Mouse (Mus musculus) lung, postnatal 4 days (tissue): ENCODE data around the gene Rab44.

Experiments
- DNase-seq, 2 experiments: peaks; one replicate each; pipeline ENCODE4 v3.0.0; 2021

The Rab44 gene

DNA sequence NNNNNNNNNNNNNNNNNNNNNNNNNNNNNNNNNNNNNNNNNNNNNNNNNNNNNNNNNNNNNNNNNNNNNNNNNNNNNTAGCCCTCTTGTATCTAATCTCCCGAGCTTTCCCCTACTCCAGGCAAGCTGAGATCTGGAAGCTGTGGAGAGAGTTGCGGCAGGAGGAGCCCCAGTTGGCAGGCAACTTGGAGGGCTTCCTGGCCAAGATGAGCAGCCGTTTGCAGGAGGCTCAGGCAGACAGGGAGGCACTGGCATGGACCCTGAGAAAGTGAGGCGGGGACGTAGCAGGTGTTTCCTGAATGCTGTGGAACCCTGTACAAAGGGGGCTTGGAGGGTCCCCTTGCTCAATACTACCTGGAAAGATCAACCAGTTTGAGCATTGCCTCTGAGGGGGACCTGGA is 21.1 kb downstream of the Rab44 start:
- DNase-seq: no peak

DNA sequence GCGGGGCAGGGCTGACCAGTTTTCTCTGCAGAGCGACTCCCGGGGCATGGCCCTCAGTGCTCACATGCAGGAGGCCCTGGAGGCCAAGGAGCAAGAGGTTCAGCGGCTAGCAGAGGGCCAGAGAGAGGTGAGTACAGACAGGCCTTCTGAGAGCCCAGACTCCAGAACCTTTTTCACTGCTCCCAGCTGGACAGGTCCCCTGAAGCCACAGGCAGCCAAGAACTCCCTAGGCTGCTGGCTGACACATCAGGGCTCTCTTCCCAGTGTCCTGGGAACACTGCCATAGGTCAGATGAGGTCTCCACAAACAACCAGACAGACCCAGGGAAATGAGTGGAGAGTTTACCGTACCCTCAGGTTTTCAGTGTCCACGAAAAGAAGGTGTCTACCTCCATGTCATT is 22.3 kb downstream of the Rab44 start:
- DNase-seq: peak; percentile 44 to 66

DNA sequence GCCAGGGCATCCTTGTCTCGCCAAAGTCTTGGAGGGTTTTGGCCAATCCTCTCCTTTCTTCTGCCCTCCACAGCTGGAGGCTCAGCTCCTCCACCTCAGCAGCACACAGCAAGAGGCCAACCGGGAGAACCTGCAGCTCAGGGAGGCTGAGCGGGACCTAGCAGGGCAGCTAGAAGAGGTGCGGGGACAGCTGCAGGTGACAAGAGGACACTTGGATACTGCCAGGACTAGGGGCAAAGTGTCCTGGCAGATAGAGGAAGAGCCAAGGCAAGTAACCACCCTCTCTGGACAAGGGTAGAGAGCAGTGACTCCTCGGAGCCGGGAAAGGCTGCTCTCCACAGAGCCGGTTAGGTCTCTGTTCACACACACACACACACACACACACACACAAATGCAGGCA is 24.0 kb downstream of the Rab44 start:
- no peak for DNase-seq

DNA sequence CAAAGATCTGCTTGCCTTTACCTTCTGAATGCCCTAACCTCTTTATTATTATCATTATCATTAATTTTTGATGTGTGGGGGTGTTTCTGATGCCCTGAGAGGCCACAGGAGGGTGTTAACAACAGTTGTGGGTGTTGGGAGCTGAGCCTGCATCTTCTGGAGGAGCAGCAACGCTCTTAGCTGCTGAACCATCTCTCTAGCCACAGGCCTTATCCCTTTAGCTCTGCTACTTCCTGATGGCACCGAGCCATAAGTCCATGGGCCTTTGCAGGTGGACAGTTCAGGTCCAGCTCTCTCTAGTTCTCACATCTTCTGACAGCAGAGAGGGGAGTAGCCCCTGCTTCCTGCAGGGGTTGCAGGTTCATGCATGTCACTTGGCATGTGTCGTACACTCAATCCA is 27.6 kb downstream of the Rab44 start:
- DNase-seq: no peak

DNA sequence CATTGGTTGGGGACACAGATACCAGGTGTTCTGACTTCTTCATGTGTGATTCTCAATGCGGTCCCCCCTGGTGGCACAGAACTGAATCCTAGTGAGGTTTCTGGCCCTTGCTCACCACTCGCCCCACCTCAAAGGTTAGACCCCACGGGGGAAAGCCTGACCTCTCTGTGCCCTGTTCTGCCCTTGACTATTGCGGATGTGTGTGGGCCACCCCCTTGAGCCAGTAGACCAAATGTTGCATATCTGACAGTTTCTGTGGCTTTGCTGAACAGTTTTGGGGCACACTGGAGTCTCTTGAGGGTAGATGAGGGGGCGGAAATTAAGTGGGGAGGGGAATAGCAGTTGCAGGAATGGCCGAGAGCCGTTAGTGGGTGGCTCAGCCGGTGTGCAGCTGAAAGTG is 29.3 kb downstream of the Rab44 start:
- DNase-seq: no peak

DNA sequence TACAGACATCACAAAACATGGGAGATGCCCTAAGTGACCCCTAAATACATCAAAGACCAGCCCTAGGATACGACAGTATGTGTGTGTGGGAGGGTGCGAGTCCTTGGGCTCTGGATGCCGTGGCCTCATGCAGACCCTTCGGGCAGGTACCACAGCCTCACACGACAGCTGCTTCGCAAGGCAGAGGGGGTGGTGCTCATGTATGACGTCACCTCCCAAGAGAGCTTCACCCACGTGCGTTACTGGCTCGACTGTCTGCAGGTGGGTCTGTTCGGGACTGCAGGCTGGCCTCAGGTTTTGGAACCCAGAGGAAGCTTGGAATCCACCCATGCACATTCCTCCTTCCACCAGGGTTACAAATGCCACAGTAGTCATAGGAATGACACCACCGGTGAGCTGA is 31.2 kb downstream of the Rab44 start:
- no peak for DNase-seq

DNA sequence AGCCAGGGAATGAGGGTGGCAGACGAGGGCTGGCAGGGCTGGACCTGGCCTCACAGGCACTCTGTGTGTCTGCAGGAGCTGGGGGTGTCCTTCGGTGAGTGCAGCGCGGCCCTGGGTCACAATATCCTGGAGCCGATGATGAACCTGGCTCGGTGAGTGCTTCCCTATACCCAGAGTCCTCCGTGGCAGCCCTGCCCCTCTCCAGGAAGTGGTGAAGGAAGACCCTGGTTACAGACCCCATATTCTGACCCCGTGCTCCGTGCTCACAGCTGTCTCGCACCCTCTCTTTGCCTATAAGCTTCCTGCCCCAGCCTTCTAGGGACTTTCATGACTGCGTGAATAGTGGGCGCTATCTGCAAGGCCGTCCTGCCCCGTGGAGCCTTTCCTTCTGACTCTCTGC is 33.3 kb downstream of the Rab44 start:
- no peak for DNase-seq

DNA sequence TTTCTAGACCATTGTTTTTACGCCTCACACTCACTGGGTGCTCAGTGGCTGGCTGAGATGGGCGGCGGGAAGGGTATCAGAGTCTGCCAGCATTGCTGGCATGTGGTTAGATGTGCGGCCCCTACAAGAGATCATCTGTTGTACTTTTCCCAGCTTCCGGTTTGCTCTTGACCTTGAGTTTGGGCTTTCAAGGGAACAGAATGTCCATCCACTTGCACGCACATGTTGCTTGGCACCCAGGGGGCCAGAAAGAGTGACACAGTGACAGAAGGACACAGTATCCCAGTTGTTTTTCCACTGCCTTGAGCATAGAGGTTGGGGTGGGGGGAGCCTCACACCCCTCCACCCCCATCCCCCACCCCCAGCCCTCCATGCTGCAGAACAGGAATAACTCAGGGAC is 33.8 kb downstream of the Rab44 start:
- DNase-seq: no peak

DNA sequence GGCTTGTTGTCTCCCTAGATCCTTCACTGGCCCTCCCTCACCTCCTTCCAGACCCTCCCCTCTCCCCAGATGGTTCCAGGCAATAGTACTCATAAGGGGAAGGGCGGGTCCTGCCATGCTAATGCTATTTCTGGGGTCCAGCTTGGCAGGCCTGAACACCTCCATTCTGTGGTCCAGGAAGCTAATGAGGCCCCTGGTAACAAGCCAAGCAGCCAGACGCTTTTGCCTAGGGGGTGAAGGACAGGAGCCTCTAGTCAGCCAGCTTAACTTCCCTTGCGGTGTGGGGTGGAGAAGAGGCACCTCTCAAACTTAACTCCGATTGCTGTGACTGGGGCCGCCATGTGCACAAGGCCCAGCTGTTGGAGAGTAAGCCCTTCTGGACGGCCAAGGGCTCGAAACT is 35.8 kb downstream of the Rab44 start:
- no peak for DNase-seq

DNA sequence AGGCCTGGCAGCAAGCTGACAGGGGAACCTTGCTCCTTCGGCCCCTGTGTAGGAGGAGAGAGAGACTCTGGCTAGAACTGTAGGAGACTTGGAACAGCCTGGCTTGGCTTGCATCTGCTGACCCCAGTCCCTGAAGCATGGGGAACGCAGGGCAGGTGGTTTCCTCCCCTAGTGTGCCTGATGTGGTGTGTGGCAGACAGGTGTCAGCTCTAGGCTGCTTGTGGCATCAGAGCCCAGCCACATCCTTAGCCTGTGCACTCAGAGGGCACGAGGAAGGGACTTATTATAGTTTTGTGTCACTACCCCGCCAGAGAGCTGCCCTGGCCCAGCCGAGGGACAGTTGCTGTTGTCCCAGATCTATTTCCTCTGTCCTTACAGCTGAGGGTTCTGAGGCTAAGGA is 38.6 kb downstream of the Rab44 start:
- DNase-seq: no peak

DNA sequence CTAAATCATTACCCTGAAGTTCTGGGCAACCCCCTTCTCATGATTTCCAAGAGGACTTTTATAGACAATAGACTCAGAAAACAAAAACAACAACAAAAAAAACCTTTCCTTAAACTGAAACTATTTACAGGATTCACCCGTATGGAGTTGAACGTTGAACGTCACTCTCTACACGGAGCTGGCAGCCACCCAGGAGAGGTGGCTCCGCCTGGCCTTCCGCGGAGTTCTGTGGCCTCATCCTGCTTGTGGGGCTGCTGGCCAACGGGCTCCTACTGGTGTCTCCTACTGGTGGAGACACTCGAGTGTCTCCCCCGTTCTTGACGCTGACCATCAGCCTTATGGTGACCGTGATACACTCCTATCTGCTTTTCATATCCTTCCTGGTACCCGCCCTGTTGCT is 40.3 kb downstream of the Rab44 start:
- no peak for DNase-seq

DNA sequence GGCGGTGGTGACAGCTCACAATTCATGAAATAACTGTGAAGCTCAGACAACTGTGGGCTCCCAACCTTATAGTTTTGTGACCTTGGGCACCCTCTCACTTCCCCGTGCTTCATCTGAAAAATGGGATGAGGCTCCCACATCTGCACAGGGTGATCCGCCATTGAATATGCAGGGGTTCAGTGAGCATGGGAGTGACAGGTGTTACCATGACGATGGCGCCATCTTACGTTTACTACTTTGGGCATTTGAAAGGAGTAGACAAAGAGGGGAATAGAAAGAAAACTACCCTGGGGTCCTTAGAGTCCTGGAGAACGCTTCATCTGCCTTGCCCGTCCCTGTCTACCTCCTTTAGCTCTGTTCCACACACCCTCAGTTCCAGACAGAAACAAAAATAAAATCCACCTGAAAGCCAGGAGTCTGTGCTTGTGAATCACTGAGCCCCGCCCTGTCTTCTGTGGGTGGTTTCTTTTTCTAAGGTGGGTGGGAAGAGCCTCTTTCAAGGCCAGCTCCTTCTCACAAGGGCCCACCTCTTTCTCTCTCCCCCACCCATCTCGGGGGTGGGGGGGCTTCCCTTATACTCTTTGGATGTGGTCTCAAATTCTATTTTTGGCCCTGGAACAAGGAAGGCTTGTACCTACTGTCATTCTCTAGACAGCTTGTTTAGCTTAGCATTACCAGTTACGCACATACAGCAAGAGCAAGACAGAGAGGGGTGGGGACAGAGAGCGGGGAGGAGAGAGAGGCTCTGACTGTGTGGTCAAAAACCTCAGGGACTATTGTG is 41.6 kb downstream of the Rab44 start:
- DNase-seq: no peak

DNA sequence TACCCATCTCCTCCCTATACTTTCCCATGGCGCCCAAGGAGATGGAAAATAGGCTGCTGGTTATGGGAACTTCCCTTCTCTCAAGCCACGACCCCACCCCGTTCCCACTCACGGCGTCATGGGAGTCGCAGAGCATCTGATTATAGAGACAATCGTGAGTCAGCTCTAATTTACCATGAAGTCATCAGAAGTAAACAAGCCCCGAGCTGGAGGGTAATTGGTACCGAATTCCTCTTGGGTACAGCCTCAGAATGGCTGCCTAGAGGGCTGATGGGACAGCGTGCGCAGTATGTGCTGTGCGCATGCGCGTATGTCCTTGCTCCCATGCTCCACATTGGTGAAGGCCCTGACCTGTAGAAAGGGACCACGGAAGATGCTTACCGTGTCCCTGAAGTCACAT is 42.5 kb downstream of the Rab44 start:
- no peak for DNase-seq

DNA sequence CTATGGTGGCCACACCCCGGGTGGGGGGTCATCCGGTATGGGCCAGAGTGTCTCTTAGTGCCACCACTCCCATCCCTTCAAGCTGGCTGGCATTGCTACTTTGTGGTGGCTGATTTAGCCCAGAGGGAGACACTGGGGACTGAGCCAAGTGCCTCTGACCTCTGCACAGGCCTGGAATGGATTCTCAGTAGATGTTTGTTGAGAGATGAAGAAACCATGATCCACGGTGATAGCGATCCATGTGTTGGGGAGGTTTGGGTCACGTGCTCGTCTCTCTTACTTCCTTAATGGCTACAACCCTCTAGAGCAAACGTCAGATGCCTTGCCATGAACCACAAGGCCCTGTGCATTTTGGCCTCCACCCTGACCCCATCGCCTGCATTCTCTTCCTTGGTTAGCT is 42.9 kb downstream of the Rab44 start:
- no peak for DNase-seq

DNA sequence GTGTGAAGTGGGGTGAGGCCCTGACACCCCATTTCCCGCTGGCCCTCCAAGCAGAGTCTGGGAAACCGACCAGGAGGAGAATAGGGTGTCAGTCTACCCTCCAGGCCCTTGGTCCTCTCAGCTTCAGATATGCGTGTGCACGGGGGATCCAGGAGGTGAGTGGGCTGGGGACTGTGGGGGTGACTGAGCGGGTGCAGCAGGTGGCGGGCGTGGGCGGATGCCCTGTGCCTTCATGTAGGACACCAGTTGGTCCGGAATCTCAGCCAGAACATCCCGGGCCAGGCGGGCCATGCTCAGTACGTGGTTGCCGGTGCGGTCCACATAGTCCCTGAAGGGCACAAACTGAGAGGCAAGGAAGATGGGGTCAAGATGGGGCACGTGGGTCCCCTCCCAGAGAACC is 45.0 kb downstream of the Rab44 start:
- no peak for DNase-seq

DNA sequence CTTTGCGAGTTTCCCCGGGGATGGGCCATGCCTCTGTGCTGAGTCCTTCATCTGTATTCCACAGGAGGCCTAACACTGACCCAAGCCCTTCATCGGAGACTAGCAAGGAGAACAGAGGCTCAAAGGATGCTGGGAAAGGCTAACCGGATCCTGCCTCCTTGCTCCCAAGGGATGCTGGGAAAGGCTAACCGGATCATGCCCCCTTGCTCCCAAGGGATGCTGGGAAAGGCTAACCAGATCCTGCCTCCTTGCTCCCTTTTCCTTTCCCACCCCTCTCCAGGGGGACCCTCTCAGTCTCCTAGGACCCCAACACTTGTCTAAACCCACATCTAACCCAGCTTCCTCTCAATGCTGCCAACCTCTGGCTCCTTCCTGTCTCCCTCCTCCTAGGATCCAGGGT is 45.4 kb downstream of the Rab44 start:
- DNase-seq: no peak

DNA sequence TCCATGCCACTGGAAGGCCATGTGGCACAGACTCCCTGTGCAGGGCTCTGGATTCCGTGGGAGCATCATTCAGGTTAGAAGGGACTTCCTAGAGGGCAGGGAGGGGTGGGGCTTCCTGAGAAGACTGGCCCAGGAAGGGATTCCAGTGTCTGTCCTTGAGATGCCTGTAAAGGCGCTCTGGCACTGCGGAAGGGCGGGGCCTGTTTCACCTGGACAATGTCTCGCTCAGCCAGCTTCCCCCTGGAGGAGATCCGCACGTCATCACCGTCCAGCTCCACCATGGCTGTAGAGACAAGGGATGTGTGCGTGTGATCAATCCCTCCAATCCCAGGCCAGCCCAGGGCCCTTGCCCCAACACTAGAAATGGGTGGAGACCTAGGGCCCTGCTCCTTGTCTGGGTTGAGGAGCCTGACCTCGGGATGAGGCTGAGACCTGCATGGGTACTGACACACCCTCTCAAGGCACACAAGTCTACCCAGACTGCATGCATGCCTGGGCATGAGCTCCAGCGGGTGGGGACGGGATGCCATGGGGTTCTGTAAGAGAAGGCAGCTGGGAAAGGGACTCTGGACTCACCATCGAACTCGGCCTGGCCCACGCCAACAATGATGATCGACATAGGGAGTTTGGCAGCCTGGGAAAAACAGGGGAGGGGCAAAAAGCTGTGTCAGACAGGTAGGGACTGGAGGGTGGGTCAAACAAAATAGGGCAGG is 46.0 kb downstream of the Rab44 start:
- DNase-seq: no peak

DNA sequence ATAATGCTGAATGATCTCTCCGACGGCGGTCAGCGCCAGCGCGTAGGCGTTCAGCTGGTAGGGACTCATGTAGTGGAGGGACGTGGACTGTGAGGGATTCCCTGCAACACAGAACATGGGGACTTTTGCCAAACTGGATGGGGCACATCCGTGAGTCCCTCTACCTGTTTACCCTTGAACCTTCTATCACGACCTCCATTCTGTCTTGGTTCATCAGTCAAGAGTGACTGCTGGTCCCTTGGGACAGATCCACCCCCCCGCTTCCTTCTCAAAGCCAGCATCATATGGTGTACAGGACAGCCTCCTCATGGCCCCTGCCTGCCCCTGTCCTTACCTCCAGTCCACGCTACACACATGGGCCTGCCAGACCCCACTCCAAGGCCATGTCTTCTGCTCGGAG is 48.4 kb downstream of the Rab44 start:
- no peak for DNase-seq

DNA sequence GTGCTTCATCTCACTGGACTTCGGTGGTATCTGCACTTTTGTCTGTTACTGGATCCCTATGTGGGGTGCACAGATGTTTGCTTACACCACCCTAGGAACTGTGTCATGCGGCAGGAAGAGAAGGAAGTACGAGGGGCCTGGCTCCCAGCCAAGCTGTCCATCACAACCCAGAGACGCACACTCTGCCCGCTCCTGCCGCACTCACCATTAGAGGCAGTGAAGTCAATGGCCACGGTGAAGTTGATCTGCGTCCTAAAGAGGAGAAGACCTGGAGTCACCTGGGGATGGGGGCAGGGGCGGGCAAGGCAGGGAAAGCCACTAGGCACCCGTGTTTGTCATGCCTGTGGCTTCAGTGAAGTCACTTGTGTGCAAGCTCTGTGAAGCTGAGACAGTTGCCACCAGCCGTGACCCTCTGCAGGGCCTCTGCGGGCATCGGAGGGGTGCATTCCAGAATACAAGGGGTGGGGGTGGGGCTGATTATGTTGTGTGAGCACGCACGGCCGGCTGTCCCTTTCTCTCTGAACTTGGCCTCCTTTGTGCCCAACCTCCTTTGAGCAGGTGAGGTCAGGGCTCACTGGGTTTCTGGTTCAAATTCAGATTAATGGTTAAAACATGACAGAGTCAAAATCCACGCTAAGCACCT is 50.6 kb downstream of the Rab44 start:
- DNase-seq: peak; percentile 79 to 82

DNA sequence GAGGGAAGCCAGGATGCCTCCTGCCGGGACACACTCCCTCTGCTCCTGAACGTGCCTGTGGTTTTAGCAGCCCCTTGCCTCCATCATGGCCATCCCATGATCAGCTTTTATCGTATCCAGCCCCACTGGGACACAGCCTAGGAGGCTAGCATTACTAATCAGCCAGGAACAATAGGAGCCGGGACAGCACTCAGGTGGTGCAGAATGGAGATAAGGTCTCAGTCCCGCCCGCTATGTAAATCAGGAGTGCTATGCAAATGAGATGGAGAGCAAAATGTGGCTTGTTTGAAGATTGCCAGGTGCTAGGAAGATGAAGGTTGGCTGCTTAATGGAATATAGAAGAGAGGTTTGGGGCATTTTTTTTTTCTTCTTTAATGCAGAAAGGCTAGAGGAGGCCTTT is 51.5 kb downstream of the Rab44 start:
- no peak for DNase-seq

DNA sequence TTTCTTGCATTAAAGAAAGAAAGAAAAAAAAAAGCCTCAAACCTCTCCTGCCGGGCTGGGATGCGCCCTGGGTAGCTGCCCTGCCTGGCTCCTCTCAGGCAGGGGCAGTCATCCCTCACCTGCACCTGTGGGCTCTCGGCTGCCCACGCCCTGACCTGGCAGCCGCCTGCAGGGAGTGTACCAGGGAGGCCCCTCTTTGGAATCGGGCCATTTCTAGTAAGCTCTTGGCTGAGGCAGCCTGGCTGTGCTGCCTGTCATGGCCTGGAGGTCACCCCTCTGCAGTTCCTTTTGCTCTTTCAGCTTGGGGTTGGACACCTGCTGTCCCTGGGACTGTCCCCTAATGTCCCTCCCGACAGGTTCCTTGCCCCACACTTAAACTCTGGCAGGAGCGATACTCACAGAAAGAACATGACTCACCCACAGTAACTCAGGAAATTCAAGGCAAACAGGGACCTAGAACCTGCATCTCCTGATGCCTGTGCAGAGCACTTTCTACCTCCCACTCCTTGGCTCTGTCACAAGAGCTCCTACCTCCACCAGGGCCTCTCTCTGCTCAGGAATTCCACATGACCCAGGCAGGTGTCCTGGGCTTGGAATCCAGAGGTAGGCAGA is 52.1 kb downstream of the Rab44 start:
- DNase-seq: peak in 1 of 2 experiments; percentile 48

DNA sequence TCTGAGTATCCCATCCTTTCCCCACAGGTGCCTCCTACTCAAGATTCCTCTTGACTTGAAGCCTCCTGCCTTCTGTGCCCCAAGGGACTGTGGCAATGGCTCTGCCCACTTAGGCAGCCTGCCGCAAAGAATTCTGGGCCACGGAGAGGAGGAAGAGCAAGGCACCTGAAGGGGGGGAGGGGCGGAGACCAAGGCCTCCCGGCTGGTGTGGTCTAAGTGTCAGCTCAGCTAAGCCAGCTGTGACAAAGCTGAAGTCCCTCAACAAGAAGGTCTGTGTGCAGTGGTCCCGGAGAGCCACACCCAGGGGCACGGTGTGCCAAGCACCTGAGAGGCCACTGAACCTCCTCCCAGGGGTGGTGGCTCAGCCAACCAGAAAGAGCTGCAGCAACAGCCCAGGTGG is 53.4 kb downstream of the Rab44 start:
- peak; percentile 66 to 73 for DNase-seq

DNA sequence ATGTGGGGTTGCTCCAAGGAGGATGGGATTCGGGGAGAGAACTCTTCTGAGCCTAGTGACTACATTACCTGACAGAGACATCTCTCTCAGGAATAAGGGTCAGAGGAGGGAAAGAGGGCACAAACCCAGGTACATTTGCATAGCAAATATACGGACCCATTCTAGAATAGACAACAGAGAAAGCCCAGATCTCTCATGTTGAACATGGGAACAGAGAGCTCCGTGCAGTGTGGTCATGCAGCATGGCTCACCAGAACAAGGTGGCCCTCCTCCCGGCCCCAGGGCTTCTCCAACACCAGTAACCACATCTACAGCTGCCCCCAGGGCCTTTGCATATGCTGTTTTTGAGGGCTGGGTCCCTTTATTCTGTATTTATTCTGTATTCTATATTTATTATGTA is 54.5 kb downstream of the Rab44 start:
- no peak for DNase-seq
